Mouse (Mus musculus) forebrain, embryonic 10.5 days (tissue): ENCODE measurements around the gene Gm14443. TPM values are rescaled to one million over a fixed set of nuclear protein-coding genes. Genes with fewer than 3 reads are reported as not detected.
"Not testable (repeated sequence)": the region's sequence is repeated elsewhere in the genome, so short reads cannot be mapped to it uniquely, and the experiment has no call there.

Experiments
- DNase-seq: peaks from one replicate; pipeline ENCODE4 v3.0.0-alpha.2; 2017; ENCODE audit warnings: low spot score; ENCODE audit errors: extremely low spot score
- H3K27ac ChIP-seq: fragments of 300-500 bp; sonication (generic); 2 replicates; pipeline ENCODE4 v1.5.1; 2016; ENCODE audit warnings: mild to moderate bottlenecking
- H3K27me3 ChIP-seq: fragments of 300-500 bp; sonication (generic); 2 replicates; pipeline ENCODE4 v1.6.1; 2016; ENCODE audit warnings: mild to moderate bottlenecking; ENCODE audit not compliant: poor library complexity, severe bottlenecking
- H3K36me3 ChIP-seq: fragments of 300-500 bp; sonication (generic); replicated peaks from 2 replicates; pipeline ENCODE4 v1.6.1; 2016; ENCODE audit warnings: mild to moderate bottlenecking, moderate library complexity
- H3K4me1 ChIP-seq: fragments of 300-500 bp; sonication (generic); 2 replicates; pipeline ENCODE4 v1.6.1; 2016
- H3K4me3 ChIP-seq: fragments of 300-500 bp; sonication (generic); 2 replicates; pipeline ENCODE4 v1.5.1; 2016; ENCODE audit warnings: mild to moderate bottlenecking, moderate library complexity
- H3K9me3 ChIP-seq: fragments of 300-500 bp; sonication (generic); 2 replicates; pipeline ENCODE4 v1.6.1; 2016; ENCODE audit warnings: mild to moderate bottlenecking, moderate library complexity
- whole genome bisulfite sequencing: fragments of 180-500 bp; shearing (Covaris S2); methylation state at CpG from one replicate; pipeline ENCODE4 v1.1.7; 2016; 5-methylcytosine and 5-hydroxymethylcytosine counted together
- polyA plus RNA-seq: library from polyadenylated mRNA; unstranded; fragments of >200 nt; fragmentation: Nextera tagmentation; extraction: Ambion mirVana; gene quantifications from 2 replicates; pipeline ENCODE4 v1.2.1, GENCODE M21; 2016

Gene Gm14443
- polyA plus RNA-seq, 1 experiment from 2014 or later: 0.88 TPM

- H3K27me3 ChIP-seq, H3K36me3 ChIP-seq, DNase-seq, H3K9me3 ChIP-seq, H3K4me1 ChIP-seq: not testable (repeated sequence)
- 2% methylated on average over 25 of the region's 25 CpGs for WGBS
- peak overlapping the region; percentile 53 for H3K4me3 ChIP-seq
- H3K27ac ChIP-seq: peak overlapping the region; percentile 63; the same call in 1 of the 2 replicates
Observed at GRCm38 (mm10) chr2:175141118-175141992, 34.3 kb downstream of the Gm14443 start.

- H3K27ac ChIP-seq, H3K36me3 ChIP-seq, H3K9me3 ChIP-seq, H3K4me1 ChIP-seq, H3K27me3 ChIP-seq, DNase-seq, H3K4me3 ChIP-seq: not testable (repeated sequence)
Observed at GRCm38 (mm10) chr2:175140624-175141023, 35.0 kb downstream of the Gm14443 start.

Other genes starting within 250 kb of the Gm14443 start
- not detected in 2 replicates for gene Gm14444, start 165.6 kb downstream of the Gm14443 start, polyA plus RNA-seq
- gene Gm14393, start 108.1 kb downstream of the Gm14443 start, polyA plus RNA-seq: 0.42 and 1.3 TPM in 2 replicates
- 7.4 and 10.0 TPM in 2 replicates for gene Gm14399, start 33.9 kb downstream of the Gm14443 start, polyA plus RNA-seq
- gene Gm14391, start 31.0 kb upstream of the Gm14443 start, polyA plus RNA-seq: 3.3 and 7.2 TPM in 2 replicates
- 5.1 TPM in 1 of 2 replicates, not detected in the other for gene Gm14440, start 99.3 kb upstream of the Gm14443 start, polyA plus RNA-seq
- gene Gm4631, start 162.3 kb upstream of the Gm14443 start, polyA plus RNA-seq: 21.5 and 24.5 TPM in 2 replicates
- 6.3 and 7.4 TPM in 2 replicates for gene Zfp968, start 196.6 kb upstream of the Gm14443 start, polyA plus RNA-seq